Mouse (Mus musculus): Measurements from ENCODE around the gene Cd8a. TPM values are rescaled to one million over a fixed set of nuclear protein-coding genes. Genes with fewer than 3 reads are reported as not detected.

The Cd8a gene
- polyA plus RNA-seq (2012; rRNA removed): 0.02 TPM in 1 of 2 replicates, not detected in the other

GRCm38 (mm10) chr6:71373249-71373775 is at the start of gene Cd8a:
Gene Cd8a, plus strand, starts transcription at chr6:71373427.

Other genes with a start within 250 kb of the Cd8a start
- gene Thnsl2, start 229.0 kb upstream of the Cd8a start, polyA plus RNA-seq (2012; rRNA removed): 7.2 and 7.6 TPM in 2 replicates
- 0.27 TPM in 1 of 2 replicates, not detected in the other for gene Fabp1, start 173.6 kb upstream of the Cd8a start, polyA plus RNA-seq (2012; rRNA removed)
- gene Krcc1, start 101.8 kb upstream of the Cd8a start, polyA plus RNA-seq (2012; rRNA removed): 1.4 and 2.3 TPM in 2 replicates
- gene Smyd1, start 51.2 kb upstream of the Cd8a start, polyA plus RNA-seq (2012; rRNA removed): 0.42 and 1.0 TPM in 2 replicates
- not detected in 2 replicates for gene Cd8b1, start 50.6 kb upstream of the Cd8a start, polyA plus RNA-seq (2012; rRNA removed)
- 7.4 and 11.0 TPM in 2 replicates for gene Rmnd5a, start 67.2 kb downstream of the Cd8a start, polyA plus RNA-seq (2012; rRNA removed)
- 9.7 and 18.5 TPM in 2 replicates for gene Rnf103, start 120.5 kb downstream of the Cd8a start, polyA plus RNA-seq (2012; rRNA removed)
- 9.8 and 11.7 TPM in 2 replicates for gene Chmp3, start 170.4 kb downstream of the Cd8a start, polyA plus RNA-seq (2012; rRNA removed)